Mouse (Mus musculus): ENCODE data around the gene Mypn. TPM values are rescaled to one million over a fixed set of nuclear protein-coding genes. Genes with fewer than 3 reads are reported as not detected.

The Mypn gene
- total and polyA plus RNA-seq, 3 experiments: 0.17 to 0.81 (median 0.39) TPM

- H3K9ac ChIP-seq (ENCODE audit: insufficient read depth, low read depth): no peak overlapping the region
- no peak overlapping the region for H3K4me2 ChIP-seq (ENCODE audit: insufficient read depth, low read depth, poor library complexity, severe bottlenecking)
- no peaks in the 10 kb centered on the region for H3K79me2 ChIP-seq (replicated peaks; ENCODE audit: control insufficient read depth, extremely low read depth, insufficient read depth, poor library complexity, severe bottlenecking)
- no peak overlapping the region for H3K27ac ChIP-seq (ENCODE audit: insufficient read depth, low read depth)
- H3K9me3 ChIP-seq (replicated peaks; ENCODE audit: low read length): peaks cover 3% of the 10 kb centered on the region
- TF ChIP-seq E2F4 (IDR thresholded peaks at IDR 0.05; ENCODE audit: insufficient replicate concordance, low read depth, low read length) (no peak), MEF2A (IDR thresholded peaks at IDR 0.05; ENCODE audit: borderline replicate concordance, low read depth, low read length) (no peak), MAZ (IDR thresholded peaks at IDR 0.05; ENCODE audit: low read depth, low read length) (no peak), HCFC1 (IDR thresholded peaks at IDR 0.05; ENCODE audit: low read depth, low read length) (no peak), KAT2A (IDR thresholded peaks at IDR 0.05; ENCODE audit: insufficient replicate concordance, low read length) (no peak), ELF1 (IDR thresholded peaks at IDR 0.05; ENCODE audit: low read depth, low read length) (no peak), USF1 (IDR thresholded peaks at IDR 0.05; ENCODE audit: low read depth, low read length) (no peak), SIN3A (IDR thresholded peaks at IDR 0.05; ENCODE audit: low read length) (no peak), TBP (conservative IDR thresholded peaks at IDR 0.05; ENCODE audit: low read depth, low read length) (no peak), MAX (IDR thresholded peaks at IDR 0.05; ENCODE audit: low read length) (no peak), EP300 (IDR thresholded peaks at IDR 0.05; ENCODE audit: low read length) (no peak), MAFK (IDR thresholded peaks at IDR 0.05; ENCODE audit: insufficient replicate concordance, low read length) (no peak), ZKSCAN1 (IDR thresholded peaks at IDR 0.05; ENCODE audit: borderline replicate concordance, low read depth, low read length) (no peak), RCOR1 (conservative IDR thresholded peaks at IDR 0.05; ENCODE audit: low read depth, low read length) (no peak), ZNF384 (IDR thresholded peaks at IDR 0.05; ENCODE audit: low read depth, low read length) (no peak), NRF1 (IDR thresholded peaks at IDR 0.05; ENCODE audit: low read depth, low read length) (no peak), NELFE (IDR thresholded peaks at IDR 0.05; ENCODE audit: low read depth, low read length) (no peak)
- in situ Hi-C loops (cut with MboI; ENCODE audit: low pct_ligation_motif_present, low pct_unique_long_range_greater_than_20kb, low sequenced_read_pairs) (no loop called here), dilution Hi-C loops (cut with MboI; ENCODE audit: extremely low pct_ligation_motif_present, extremely low pct_unique_long_range_greater_than_20kb, low sequenced_read_pairs) (no loop called here)
- H3K36me3 ChIP-seq (replicated peaks in 1 of 2; ENCODE audit: control insufficient read depth in 1 of 2, insufficient read depth in 1 of 2, low read length in 1 of 2): no peaks in the 10 kb centered on the region
- no peak for DNase-seq (ENCODE audit: extremely low read depth)
- no peaks in the 10 kb centered on the region for H3K27me3 ChIP-seq (replicated peaks)
- no peaks in the 10 kb centered on the region for H3K4me1 ChIP-seq (ENCODE audit: control insufficient read depth in 1 of 2, insufficient read depth in 2 of 2)
- H3K4me3 ChIP-seq (replicated peaks in 1 of 3; ENCODE audit: low read depth in 2 of 3, low read length in 2 of 3, poor library complexity in 1 of 3): no peak overlapping the region
Measured at GRCm38 (mm10) chr10:63116376-63116775, 87.4 kb downstream of the Mypn start.

GRCm38 (mm10) chr10:63115881-63116280 lies 87.9 kb downstream of the Mypn start:
- Histone ChIP-seq H3K9me3 (replicated peaks; ENCODE audit: low read length) (peaks cover 3% of the 10 kb centered on the region), H3K27me3 (replicated peaks) (no peaks in the 10 kb centered on the region), H3K4me3 (replicated peaks in 1 of 3; ENCODE audit: low read depth in 2 of 3, low read length in 2 of 3, poor library complexity in 1 of 3) (no peak overlapping the region), H3K79me2 (replicated peaks; ENCODE audit: control insufficient read depth, extremely low read depth, insufficient read depth, poor library complexity, severe bottlenecking) (no peaks in the 10 kb centered on the region), H3K36me3 (replicated peaks in 1 of 2; ENCODE audit: control insufficient read depth in 1 of 2, insufficient read depth in 1 of 2, low read length in 1 of 2) (no peaks in the 10 kb centered on the region), H3K4me1 (ENCODE audit: control insufficient read depth in 1 of 2, insufficient read depth in 2 of 2) (no peaks in the 10 kb centered on the region), H3K9ac (ENCODE audit: insufficient read depth, low read depth) (no peak overlapping the region), H3K4me2 (ENCODE audit: insufficient read depth, low read depth, poor library complexity, severe bottlenecking) (no peak overlapping the region), H3K27ac (ENCODE audit: insufficient read depth, low read depth) (no peak overlapping the region)
- in situ Hi-C loops (cut with MboI; ENCODE audit: low pct_ligation_motif_present, low pct_unique_long_range_greater_than_20kb, low sequenced_read_pairs) (no loop called here), dilution Hi-C loops (cut with MboI; ENCODE audit: extremely low pct_ligation_motif_present, extremely low pct_unique_long_range_greater_than_20kb, low sequenced_read_pairs) (no loop called here)
- TF ChIP-seq TCF12 (IDR thresholded peaks at IDR 0.05; ENCODE audit: low read depth, low read length) (no peak), ZNF384 (IDR thresholded peaks at IDR 0.05; ENCODE audit: low read depth, low read length) (no peak), ZC3H11A (IDR thresholded peaks at IDR 0.05; ENCODE audit: low read depth, low read length) (no peak), TBP (conservative IDR thresholded peaks at IDR 0.05; ENCODE audit: low read depth, low read length) (no peak), PAX5 (IDR thresholded peaks at IDR 0.05; ENCODE audit: low read length) (no peak), JUND (conservative IDR thresholded peaks at IDR 0.05; ENCODE audit: low read depth, low read length) (no peak), CHD2 (IDR thresholded peaks at IDR 0.05; ENCODE audit: low read length) (no peak)
- no peak for DNase-seq (ENCODE audit: extremely low read depth)

All from CH12.LX (cell line).